Mouse (Mus musculus): ENCODE data around the gene Crocc2. TPM values are rescaled to one million over a fixed set of nuclear protein-coding genes. Genes with fewer than 3 reads are reported as not detected.

Crocc2 gene
- 0.28 and 0.32 TPM in 2 replicates for polyA plus RNA-seq (2014; fragmentation: Nextera tagmentation; extraction: Ambion mirVana)

- H3K36me3 ChIP-seq (ENCODE audit: control insufficient read depth, insufficient read depth, low read length), result no peaks in the 10 kb centered on the region
- no peaks in the 10 kb centered on the region for H3K4me1 ChIP-seq (ENCODE audit: control insufficient read depth, insufficient read depth, low read length)
- ATAC-seq (ENCODE audit: insufficient number of reproducible peaks, low FRiP score, low TSS enrichment, low read depth) (no peak), DNase-seq (ENCODE audit: low spot score) (no peak)
- WGBS, result 54% methylated on average over 10 of the region's 10 CpGs
- no peak within 1 kb of the TSS for H3K27ac ChIP-seq (replicated peaks; ENCODE audit: low read depth, low read length)
- H3K9ac ChIP-seq (ENCODE audit: low read length), result no peak within 1 kb of the TSS
- no peak within 1 kb of the TSS for H3K4me3 ChIP-seq (ENCODE audit: low read depth, low read length)
- H3K27me3 ChIP-seq (ENCODE audit: control insufficient read depth, insufficient read depth, low read length), result no peaks in the 10 kb centered on the region
- no peaks in the 10 kb centered on the region for H3K9me3 ChIP-seq (ENCODE audit: control insufficient read depth, low read length)
- H3K4me2 ChIP-seq (ENCODE audit: low read depth, severe bottlenecking), result no peak within 1 kb of the TSS
Observed at GRCm38 (mm10) chr1:93168295-93168775, at the start of gene Crocc2. Gene Crocc2, plus strand, starts transcription at chr1:93168725.

- no peaks in the 10 kb centered on the region for H3K9me3 ChIP-seq (ENCODE audit: control insufficient read depth, low read length)
- no peak overlapping the region for H3K4me3 ChIP-seq (ENCODE audit: low read depth, low read length)
- WGBS, result 43% methylated on average over 4 of the region's 4 CpGs
- H3K4me1 ChIP-seq (ENCODE audit: control insufficient read depth, insufficient read depth, low read length), result no peaks in the 10 kb centered on the region
- DNase-seq (ENCODE audit: low spot score) (no peak), ATAC-seq (ENCODE audit: insufficient number of reproducible peaks, low FRiP score, low TSS enrichment, low read depth) (no peak)
- H3K4me2 ChIP-seq (ENCODE audit: low read depth, severe bottlenecking), result no peak overlapping the region
- no peaks in the 10 kb centered on the region for H3K27me3 ChIP-seq (ENCODE audit: control insufficient read depth, insufficient read depth, low read length)
- no peaks in the 10 kb centered on the region for H3K36me3 ChIP-seq (ENCODE audit: control insufficient read depth, insufficient read depth, low read length)
- H3K9ac ChIP-seq (ENCODE audit: low read length), result no peak overlapping the region
- H3K27ac ChIP-seq (replicated peaks; ENCODE audit: low read depth, low read length), result no peak overlapping the region
Observed at GRCm38 (mm10) chr1:93118816-93119215, 49.7 kb upstream of the Crocc2 start.

GRCm38 (mm10) chr1:93123179-93123854, 45.2 kb upstream of the Crocc2 start:
- Histone ChIP-seq H3K4me1 (ENCODE audit: control insufficient read depth, insufficient read depth, low read length) (no peaks in the 10 kb centered on the region), H3K27me3 (ENCODE audit: control insufficient read depth, insufficient read depth, low read length) (no peaks in the 10 kb centered on the region), H3K4me2 (ENCODE audit: low read depth, severe bottlenecking) (no peak overlapping the region), H3K9ac (ENCODE audit: low read length) (no peak overlapping the region), H3K4me3 (ENCODE audit: low read depth, low read length) (no peak overlapping the region), H3K9me3 (ENCODE audit: control insufficient read depth, low read length) (no peaks in the 10 kb centered on the region), H3K36me3 (ENCODE audit: control insufficient read depth, insufficient read depth, low read length) (no peaks in the 10 kb centered on the region), H3K27ac (replicated peaks; ENCODE audit: low read depth, low read length) (no peak overlapping the region; the same call in 1 of the 2 replicates)
- no peak for ATAC-seq (ENCODE audit: insufficient number of reproducible peaks, low FRiP score, low TSS enrichment, low read depth)
- WGBS, result 73% methylated on average over 11 of the region's 11 CpGs
- DNase-seq (ENCODE audit: low spot score), result no peak

GRCm38 (mm10) chr1:93124066-93124465, 44.5 kb upstream of the Crocc2 start:
- Histone ChIP-seq H3K9me3 (ENCODE audit: control insufficient read depth, low read length) (no peaks in the 10 kb centered on the region), H3K27me3 (ENCODE audit: control insufficient read depth, insufficient read depth, low read length) (no peaks in the 10 kb centered on the region), H3K4me1 (ENCODE audit: control insufficient read depth, insufficient read depth, low read length) (peaks cover 4% of the 10 kb centered on the region), H3K36me3 (ENCODE audit: control insufficient read depth, insufficient read depth, low read length) (no peaks in the 10 kb centered on the region), H3K9ac (ENCODE audit: low read length) (no peak overlapping the region), H3K4me2 (ENCODE audit: low read depth, severe bottlenecking) (no peak overlapping the region), H3K4me3 (ENCODE audit: low read depth, low read length) (no peak overlapping the region), H3K27ac (replicated peaks; ENCODE audit: low read depth, low read length) (no peak overlapping the region)
- WGBS, result 85% methylated on average over 8 of the region's 8 CpGs
- DNase-seq (ENCODE audit: low spot score) (no peak), ATAC-seq (ENCODE audit: insufficient number of reproducible peaks, low FRiP score, low TSS enrichment, low read depth) (no peak)

- Histone ChIP-seq H3K9me3 (ENCODE audit: control insufficient read depth, low read length) (no peaks in the 10 kb centered on the region), H3K4me2 (ENCODE audit: low read depth, severe bottlenecking) (no peak overlapping the region), H3K27ac (replicated peaks; ENCODE audit: low read depth, low read length) (no peak overlapping the region), H3K36me3 (ENCODE audit: control insufficient read depth, insufficient read depth, low read length) (no peaks in the 10 kb centered on the region), H3K4me3 (ENCODE audit: low read depth, low read length) (no peak overlapping the region), H3K9ac (ENCODE audit: low read length) (no peak overlapping the region), H3K4me1 (ENCODE audit: control insufficient read depth, insufficient read depth, low read length) (peaks cover 6% of the 10 kb centered on the region), H3K27me3 (ENCODE audit: control insufficient read depth, insufficient read depth, low read length) (no peaks in the 10 kb centered on the region)
- 71% methylated on average over 5 of the region's 5 CpGs for WGBS
- no peak for ATAC-seq (ENCODE audit: insufficient number of reproducible peaks, low FRiP score, low TSS enrichment, low read depth)
- DNase-seq (ENCODE audit: low spot score), result no peak
Observed at GRCm38 (mm10) chr1:93125256-93125655, 43.3 kb upstream of the Crocc2 start.

- DNase-seq (ENCODE audit: low spot score) (no peak), ATAC-seq (ENCODE audit: insufficient number of reproducible peaks, low FRiP score, low TSS enrichment, low read depth) (no peak)
- Histone ChIP-seq H3K4me2 (ENCODE audit: low read depth, severe bottlenecking) (no peak overlapping the region), H3K36me3 (ENCODE audit: control insufficient read depth, insufficient read depth, low read length) (no peaks in the 10 kb centered on the region), H3K27ac (replicated peaks; ENCODE audit: low read depth, low read length) (no peak overlapping the region), H3K9me3 (ENCODE audit: control insufficient read depth, low read length) (no peaks in the 10 kb centered on the region), H3K4me3 (ENCODE audit: low read depth, low read length) (no peak overlapping the region), H3K4me1 (ENCODE audit: control insufficient read depth, insufficient read depth, low read length) (peaks cover 6% of the 10 kb centered on the region), H3K9ac (ENCODE audit: low read length) (no peak overlapping the region), H3K27me3 (ENCODE audit: control insufficient read depth, insufficient read depth, low read length) (no peaks in the 10 kb centered on the region)
- WGBS, result 80% methylated on average over 8 of the region's 8 CpGs
Observed at GRCm38 (mm10) chr1:93128209-93128608, 40.3 kb upstream of the Crocc2 start.

GRCm38 (mm10) chr1:93128710-93129349, 39.7 kb upstream of the Crocc2 start:
- 10% methylated on average over 6 of the region's 6 CpGs for WGBS
- DNase-seq (ENCODE audit: low spot score), result peak; percentile 74
- no peak overlapping the region for H3K4me3 ChIP-seq (ENCODE audit: low read depth, low read length)
- no peak overlapping the region for H3K27ac ChIP-seq (replicated peaks; ENCODE audit: low read depth, low read length)
- no peaks in the 10 kb centered on the region for H3K9me3 ChIP-seq (ENCODE audit: control insufficient read depth, low read length)
- no peaks in the 10 kb centered on the region for H3K27me3 ChIP-seq (ENCODE audit: control insufficient read depth, insufficient read depth, low read length)
- H3K36me3 ChIP-seq (ENCODE audit: control insufficient read depth, insufficient read depth, low read length), result no peaks in the 10 kb centered on the region
- ATAC-seq (ENCODE audit: insufficient number of reproducible peaks, low FRiP score, low TSS enrichment, low read depth), result 0 out of 2 replicates have a peak, but pooled peaks have one; percentile 53
- H3K4me2 ChIP-seq (ENCODE audit: low read depth, severe bottlenecking), result no peak overlapping the region
- peaks cover 6% of the 10 kb centered on the region for H3K4me1 ChIP-seq (ENCODE audit: control insufficient read depth, insufficient read depth, low read length)
- no peak overlapping the region for H3K9ac ChIP-seq (ENCODE audit: low read length)

- no peaks in the 10 kb centered on the region for H3K9me3 ChIP-seq (ENCODE audit: control insufficient read depth, low read length)
- H3K4me3 ChIP-seq (ENCODE audit: low read depth, low read length), result no peak overlapping the region
- H3K36me3 ChIP-seq (ENCODE audit: control insufficient read depth, insufficient read depth, low read length), result no peaks in the 10 kb centered on the region
- ATAC-seq (ENCODE audit: insufficient number of reproducible peaks, low FRiP score, low TSS enrichment, low read depth) (no peak), DNase-seq (ENCODE audit: low spot score) (no peak)
- H3K4me1 ChIP-seq (ENCODE audit: control insufficient read depth, insufficient read depth, low read length), result peaks cover 6% of the 10 kb centered on the region
- H3K4me2 ChIP-seq (ENCODE audit: low read depth, severe bottlenecking), result no peak overlapping the region
- no peak overlapping the region for H3K9ac ChIP-seq (ENCODE audit: low read length)
- no peaks in the 10 kb centered on the region for H3K27me3 ChIP-seq (ENCODE audit: control insufficient read depth, insufficient read depth, low read length)
- no peak overlapping the region for H3K27ac ChIP-seq (replicated peaks; ENCODE audit: low read depth, low read length)
- WGBS, result 71% methylated on average over 10 of the region's 10 CpGs
Observed at GRCm38 (mm10) chr1:93130242-93130983, 38.1 kb upstream of the Crocc2 start.
